Mouse (Mus musculus) kidney, adult 11 months (tissue): ENCODE results near the gene Sesn2.
"Not testable (repeated sequence)": the region's sequence is repeated elsewhere in the genome, so short reads cannot be mapped to it uniquely, and the experiment has no call there.

Source experiments
- DNase-seq: peaks from one replicate; pipeline ENCODE4 v3.0.0; 2022

Gene Sesn2

DNA sequence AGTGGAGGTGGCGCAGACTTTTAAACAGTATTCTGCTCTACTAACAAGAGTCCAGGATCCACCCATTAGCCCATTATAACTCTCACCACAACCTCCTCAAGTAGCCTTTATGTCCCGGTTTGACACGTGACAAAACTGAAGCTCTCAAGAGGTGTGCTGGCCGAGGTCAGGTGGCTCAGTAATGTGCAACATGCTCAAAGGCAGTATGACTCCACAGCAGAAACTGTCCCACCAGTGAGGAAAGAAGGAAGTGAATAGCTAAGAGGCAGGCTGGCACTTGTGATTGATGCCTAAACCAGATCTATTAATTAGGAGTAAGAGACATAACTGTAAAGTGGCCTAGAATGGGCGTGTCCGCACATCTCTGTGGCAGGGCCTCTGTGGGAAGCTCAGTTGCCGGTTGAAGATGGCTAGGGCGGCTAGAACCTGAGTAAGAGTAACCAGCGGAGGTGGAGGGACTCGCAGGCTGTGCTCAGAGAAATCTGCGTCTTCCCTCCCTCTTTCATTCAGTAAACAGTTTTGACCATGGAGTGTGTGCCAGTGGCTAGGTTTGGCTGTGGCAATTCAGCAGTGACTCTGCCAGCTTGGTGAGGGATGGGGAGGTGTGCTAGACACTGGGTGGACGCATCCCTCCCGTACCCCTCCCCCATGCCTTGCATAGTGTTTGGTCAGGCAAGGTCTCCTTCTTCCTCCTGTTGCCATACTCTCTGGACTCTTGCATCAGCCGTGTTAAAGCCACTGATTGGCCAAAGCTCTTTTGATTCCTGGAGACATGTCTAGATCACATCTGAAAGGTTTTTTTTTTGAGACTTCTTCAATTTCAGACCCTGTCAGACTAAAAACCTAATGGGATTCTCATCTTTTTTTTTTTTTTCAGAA, 3.3 kb upstream of the Sesn2 start:
- no peak for DNase-seq

DNA sequence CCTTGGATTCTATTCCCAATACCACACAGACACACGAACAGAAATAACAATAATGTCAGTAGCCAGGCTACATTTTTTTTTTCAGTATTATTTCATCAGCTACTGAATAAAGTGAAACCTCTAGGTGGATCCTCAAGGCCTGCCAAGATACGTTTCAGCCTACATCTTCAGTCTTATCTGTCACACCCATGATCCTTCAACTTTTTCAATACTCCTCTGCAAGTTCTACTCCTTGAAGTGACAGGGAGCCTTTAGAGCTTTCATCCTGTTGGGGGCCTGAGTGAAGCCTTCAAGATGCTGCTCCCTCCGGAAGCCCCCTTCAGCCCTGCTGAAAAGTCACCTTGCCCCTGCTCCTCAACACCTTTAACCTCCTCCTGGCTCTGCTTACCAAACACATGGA, 1.8 kb upstream of the Sesn2 start:
- DNase-seq, result no peak

DNA sequence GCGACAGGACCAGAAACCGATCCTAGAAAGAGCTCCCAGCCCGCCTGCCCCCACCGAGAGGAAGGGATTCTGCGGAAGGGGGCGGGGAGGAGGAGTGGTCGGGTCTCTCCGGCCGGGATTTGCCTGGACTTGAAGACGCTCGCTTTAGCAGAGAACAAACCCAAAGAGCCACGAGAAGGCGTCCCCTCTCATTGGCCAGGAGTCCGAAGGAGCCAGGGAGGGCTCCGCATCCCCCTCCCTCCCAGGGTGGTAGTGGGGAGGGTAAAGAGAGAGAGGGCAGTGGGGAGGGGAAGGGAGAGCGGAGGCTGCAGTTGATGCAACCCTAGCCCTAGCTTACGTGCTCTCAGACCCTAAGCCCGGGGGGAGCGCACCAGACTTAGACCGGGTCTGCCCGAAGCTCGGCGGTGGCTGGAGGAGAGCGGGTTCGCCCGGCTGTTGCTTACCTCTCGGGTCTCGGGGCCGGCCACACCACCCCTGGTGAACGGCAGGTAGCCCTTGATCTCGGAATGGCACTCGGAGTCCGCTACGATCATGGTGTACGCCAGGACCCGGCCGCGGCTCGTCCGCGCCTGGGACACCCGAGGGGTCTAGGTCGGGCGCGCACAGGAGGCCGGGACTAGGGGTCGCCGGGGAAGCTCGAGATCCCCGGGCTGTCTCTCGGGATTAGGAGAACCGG, 542 bp downstream of the Sesn2 start:
- peak; percentile 91 for DNase-seq

DNA sequence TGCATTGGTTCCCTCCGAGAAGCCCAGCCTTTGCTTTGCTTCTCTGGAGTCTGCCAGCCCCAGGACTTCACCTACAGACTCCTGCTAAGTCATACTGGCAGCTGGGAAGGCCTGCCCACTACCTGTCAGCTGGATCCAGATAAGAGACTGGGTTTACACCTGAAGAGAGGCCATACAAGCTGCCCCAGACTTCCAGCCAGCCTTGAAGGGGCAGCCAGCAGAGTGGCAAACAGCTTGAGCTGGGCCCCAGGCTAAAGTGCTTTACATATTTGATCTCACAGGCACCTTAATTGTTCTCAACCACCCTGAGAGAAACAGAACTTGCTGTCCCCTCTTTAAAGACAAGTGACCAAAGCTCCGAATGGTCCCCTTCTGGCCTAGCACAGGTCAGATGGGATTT, 3.1 kb downstream of the Sesn2 start:
- DNase-seq, result no peak

DNA sequence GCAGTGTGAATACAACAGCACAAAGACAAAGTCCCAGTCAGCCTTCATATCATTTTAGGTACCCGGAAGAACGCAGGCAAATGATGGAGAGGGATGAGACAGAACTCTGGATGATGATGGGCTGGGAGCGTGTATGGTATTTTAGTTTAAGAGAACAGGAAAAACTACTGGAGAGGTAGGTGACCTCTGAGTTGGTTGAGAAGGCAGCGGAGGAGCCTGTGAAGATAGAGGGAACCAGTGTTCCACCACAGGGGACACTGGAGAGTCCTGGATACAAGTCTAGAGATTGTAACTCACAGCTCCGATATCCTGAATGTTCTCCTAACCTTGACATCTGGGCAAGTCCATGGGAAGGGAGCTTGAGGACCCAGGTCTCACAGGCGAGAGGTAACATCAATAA, 4.1 kb downstream of the Sesn2 start:
- no peak for DNase-seq

DNA sequence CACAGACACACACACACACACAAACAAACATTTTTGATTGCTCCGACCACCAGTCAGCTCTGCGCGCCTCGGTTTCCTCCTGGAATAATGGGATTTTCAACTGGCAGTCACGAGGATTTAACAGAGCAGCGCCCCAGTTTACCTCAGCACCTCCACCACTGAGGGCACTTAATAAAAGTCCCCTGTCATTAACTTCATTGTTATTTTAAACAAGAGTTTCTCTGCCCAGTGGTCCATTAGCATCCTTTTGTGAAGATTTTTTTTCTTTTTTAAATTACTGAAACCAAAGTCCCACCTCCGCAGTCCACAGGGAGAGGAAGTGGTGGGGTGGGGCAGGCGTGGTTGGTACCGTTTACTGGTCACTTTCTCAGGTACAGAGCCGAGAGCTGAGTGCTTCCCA, 4.5 kb downstream of the Sesn2 start:
- DNase-seq, result no peak

DNA sequence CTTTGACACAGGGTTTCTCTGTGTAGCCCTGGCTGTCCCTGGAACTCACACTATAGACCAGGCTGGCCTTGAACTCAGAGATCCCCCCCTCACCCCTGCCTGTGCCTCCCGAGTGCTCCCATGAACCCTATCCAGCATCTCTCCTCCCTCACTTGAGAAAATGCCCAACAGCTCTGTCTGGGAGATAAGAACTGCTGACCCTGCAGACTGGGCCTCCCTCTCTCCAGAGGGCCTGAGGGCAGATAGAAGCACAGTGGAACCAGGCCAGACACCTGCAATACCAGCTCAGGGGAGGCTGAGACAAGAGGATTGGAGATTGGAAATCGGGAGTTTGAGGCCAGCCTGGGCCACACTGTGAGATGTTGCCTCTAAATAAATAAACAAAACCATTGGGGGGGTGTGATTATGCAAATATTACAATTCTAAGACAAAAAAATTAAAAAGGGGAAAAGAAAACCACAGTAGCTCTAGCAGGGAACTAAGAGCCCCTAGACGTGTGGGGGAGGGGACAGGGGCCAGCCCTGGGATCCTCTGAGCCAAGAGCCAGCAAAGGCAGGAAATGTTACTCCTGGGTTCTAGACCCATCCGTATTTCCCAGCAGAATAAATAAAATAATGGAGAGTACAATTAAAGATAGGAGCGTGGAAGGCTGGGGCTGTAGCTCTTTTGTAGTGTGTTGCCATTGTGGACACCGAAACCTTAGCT, 5.1 kb downstream of the Sesn2 start:
- DNase-seq, result no peak

DNA sequence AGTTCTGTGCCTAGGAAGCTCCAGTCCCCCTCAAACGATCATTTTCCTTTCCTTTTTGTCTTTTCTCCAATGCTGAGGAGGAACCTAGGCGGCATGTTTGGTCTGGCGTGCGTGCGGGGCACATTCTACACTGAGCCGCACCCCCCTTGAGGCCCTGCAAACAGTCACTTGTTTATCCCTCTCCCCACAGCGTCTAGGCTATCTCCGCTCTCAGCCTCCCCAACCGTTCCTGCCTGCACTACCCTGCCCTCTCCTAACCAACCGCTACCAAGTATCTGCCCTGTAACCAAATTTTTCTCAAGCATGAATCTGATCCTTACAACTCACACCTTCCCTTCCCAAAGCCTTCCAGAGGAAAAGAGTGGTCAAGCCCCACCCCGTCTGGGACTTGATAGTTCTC, 7.0 kb downstream of the Sesn2 start:
- no peak for DNase-seq

DNA sequence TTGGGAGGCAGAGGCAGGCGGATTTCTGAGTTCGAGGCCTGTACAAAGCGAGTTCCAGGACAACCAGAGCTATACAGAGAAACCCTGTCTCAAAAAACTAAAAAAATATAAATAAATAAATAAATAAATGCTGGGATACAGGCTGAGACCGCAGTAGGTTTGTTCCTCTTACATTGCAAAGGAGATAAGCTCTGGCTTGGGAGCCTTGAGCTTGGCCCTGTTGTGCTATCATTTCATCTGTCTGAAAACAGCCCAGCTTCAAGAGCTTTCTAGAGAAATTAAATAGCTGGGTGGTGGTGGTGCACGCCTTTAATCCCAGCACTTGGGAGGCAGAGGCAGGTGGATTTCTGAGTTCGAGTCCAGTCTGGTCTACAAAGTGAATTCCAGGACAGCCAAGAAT, 8.7 kb downstream of the Sesn2 start:
- no peak for DNase-seq

DNA sequence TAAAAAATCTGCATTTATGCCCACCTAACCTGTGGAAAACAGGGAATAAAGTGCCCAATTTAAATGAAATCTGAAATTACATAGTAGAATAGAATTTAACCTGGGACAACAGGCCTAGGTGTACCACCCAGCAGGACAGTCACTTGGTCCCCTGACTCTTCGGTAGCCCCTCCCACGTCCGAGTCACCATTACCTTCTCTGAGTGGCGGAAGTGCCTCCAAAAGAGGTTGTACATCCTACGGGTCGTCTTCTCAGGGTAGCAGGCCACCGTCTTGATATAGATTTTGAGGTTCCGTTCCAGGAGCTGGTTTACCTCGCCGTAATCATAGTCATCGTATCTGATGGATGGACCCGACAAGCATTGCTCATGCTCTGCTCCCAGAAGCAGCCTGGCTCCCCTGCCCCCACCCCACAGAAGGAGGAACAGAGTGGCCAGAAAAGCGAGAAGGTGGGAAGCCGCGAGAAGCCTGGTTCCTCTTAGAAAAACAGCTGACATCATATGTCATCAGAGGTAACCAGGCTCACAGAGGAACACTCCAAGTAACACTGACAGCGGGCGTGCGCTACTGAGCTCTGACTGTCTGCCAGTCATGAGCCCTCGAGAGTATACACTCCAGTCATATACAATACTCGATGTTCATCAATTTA, 15.9 kb downstream of the Sesn2 start:
- no peak for DNase-seq

DNA sequence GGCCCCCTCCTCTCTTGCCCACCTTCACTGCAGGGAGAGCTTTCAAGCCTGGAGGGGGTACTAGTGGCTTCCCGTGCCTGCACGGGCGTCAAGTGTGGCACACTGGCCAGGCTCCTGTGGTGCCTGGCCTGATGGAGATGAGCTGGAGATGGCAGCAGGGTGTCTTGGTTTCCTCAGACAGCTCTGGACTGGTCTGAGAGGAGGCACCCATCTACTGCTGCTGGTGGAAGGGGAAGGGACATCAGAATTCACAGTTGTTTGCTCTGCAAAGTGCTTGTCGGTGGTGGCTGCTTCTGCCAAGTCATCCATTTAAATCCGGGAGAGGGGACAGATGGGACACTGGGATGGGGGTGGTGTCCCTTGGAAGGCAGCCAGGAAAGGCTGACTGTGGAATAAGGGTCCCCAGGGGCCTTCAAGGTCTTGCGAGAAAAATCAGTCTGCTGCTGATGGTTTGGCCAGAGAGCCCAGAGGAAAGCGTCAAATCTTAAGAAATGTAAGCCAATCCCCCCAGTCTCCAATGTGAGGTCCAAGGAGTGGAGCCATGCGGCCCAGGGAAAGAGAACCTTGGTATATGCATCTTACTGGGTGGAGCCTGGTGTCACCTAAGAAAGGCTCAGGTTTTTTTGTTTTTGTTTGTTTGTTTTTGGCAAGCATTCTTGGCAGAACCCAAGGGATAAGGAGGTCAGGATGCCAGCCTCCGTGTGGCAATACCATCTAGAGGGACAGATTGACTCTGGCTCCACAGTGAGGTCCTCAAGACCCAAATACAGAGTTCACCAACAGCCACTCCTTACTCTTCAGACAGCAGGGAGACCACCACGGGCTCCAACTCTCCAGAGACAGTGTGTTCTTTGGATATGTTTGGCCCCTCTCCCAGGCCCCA, 17.9 kb downstream of the Sesn2 start:
- peak; percentile 44 for DNase-seq

DNA sequence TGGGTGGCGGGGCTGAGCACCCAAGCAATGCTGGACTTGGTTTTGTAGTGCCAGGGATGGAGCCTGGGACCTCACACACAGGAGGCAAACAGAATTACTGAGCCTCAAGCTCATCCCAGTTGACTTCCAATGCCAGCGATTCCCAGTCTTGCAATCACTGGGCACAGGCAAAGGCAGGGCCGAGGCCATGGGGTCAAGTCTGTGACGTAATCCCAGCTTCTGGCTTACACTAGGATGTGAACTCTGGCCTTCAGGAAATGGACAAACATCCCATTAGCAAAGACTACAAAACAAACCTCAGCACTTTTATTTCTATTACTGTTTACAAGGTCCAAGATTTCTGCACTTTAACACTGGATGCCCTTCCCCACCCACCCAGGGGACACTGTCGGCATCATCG, 18.6 kb downstream of the Sesn2 start:
- DNase-seq, result peak; percentile 90

DNA sequence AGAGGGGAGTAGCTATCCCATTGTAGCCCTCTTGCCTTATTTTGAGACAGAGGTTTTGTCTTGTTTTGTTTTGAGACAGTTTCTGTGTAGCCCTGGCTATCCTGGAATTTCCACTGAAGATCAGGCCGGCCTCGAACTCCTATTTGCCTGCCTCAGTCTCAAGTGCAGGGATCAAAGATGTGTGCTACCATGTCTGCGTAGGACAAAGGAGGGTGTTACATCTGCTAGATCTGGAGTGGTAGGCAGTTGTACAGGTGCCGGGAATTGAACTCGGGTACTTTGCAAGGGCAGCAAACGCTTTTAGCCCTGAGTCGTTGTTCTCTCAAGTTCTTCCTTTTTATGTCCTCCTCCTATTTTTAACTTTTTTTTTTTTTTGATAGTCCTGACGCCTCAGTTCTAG, 19.2 kb downstream of the Sesn2 start:
- no peak for DNase-seq

DNA sequence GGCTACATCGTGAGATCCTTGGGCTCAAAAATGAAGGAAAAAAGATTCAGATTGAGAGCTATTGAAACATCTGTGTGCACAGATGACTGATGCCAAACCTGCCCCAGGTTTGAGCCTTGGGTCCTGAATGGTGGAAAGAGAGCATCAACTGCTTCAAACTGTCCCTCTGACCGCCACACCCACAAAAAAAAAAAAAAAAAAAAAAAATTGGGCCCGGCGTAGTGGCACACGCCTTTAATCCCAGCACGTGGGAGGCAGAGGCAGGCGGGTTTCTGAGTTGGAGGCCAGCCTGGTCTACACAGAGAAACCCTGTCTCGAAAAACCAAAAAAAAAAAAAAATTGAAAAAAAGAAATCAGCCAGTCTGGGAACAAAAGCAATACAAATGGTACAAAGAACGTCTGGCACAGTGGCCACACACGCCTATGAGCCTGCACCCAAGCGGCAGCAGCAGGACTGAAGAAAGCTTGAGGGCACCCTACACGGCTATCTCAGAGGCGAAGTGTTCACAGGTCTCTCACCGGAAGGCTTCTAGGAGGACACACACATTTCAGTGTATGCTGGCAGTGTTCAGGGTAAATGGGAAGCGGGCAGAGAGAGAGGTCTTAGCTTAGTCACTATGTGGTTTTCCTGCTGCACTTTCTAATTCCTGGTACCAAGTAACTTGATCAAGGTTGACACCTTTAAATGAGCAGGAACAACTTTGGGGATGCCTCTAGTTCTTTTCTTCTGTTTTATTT, 19.9 kb downstream of the Sesn2 start:
- no peak for DNase-seq

DNA sequence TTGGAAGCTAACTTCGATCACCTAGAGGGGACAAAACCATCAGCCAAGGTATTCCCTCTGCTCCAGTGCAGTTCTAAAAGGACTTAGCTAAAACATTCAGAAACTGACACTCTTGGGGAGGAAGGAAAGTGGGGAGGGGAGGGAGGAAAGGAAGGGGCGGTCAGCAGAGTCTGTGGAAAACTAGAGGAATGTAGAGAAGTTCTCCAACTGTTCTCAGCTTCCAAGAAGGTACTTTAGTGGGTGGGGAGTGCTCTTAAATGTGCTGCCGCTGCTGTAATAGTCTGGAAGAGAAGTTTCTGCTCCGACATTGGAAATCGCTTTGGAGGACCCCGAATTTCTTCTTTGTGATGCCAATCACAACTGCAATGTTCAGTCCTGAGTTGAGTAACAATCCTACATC, 21.3 kb downstream of the Sesn2 start:
- no peak for DNase-seq

DNA sequence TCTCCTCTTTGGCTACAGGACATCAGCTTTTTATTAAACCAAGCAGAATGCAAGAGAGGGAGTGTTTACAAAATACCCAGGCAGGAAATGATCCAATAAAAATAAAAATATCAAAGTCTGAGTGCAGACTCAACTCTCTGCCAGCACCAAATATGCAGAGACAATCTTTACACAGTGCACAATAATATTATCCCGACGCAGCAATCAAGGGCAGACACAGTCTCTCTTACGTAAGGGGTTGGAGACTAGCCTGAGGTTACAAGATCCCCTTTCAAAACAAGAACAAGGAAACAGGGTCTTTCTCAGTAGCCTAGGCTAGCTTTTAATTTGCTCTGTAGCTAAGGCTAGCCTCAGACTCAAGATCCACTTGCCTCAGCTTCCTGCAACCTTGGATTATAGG, 21.8 kb downstream of the Sesn2 start:
- no peak for DNase-seq

DNA sequence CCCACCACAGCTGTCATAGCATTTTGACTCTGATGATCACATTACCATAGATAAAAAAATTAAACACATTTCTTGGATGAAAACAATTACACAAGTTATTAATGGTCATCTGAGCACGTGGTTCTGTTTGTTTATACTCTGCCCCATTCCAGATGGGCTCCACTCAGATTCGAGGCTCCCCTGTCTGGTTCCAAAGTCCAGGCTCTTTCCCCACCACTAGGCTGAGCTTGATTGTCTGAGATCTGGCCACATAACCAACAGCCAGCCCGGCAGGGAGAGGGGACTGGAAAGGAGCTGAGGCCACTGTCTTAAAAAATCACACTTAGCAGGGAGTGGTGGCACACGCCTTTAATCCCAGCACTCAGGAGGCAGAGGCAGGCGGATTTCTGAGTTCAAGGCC, 25.5 kb downstream of the Sesn2 start:
- DNase-seq, result peak; percentile 66

DNA sequence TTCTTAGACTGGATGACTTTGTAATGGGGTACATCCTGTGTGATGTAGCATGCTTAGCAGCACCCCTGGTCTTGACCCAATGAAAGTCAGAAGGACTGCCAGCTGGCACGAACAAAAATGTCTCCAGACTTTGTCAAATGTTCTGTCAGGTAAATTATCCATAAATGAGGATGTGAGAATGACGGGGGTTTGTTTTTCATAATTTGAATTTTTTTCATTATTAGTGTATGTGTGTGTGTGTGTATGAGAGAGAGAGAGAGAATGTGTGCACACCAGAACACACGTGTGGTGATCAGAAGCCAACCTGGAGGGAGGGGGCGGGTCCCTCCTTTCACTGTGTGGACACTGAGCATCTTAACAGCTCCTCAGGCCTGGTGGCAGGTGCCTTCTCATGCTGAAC, 26.1 kb downstream of the Sesn2 start:
- no peak for DNase-seq

DNA sequence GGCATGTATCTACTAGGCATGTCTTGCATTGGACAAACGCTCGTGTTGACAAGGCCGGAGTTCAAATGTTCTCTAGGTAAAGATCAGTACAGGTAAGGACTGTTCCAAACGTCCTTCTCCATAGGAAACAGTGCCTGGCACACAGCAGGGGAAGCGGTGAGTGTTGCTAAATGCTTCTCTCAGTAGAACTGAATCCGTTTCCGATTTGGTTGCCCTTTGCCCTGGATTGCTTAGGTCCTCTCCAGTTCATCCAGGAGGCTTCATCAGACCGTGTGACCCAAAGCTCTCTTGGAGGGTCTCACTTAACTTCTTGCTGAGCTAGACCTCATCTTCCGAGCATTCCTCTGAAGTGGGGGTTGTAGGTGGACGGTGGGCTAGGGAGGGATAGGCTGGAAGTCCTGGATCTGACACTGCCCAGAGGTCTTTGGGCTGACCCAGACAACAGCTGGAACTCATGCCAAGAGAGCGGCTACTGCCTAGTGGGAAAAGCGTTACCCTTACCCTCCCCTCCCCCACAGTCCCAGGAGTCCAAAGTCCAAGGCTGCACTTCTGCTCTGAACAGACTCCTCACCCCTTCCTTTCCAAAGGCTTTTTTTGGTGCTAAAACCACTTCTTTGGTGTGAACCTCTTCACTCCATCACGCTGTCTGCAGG, 27.2 kb downstream of the Sesn2 start:
- DNase-seq, result peak; percentile 88

DNA sequence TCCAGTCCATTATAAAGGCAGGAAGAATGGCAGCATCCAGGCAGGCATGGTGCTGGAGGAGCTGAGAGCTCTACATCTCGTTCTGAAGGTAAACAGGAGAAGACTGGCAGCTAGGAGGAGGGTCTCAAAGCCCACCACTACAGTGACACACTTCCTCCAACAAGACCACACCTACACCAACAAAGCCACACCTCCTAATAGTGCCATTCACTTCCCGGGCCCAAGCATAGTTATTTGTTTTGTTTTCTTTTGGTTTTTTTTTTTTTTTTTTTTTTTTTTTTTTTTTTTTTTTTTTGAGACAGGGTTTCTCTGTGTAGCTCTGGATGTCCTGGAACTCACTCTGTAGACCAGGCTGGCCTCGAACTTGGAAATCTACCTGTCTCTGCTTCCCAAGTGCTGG, 28.2 kb downstream of the Sesn2 start:
- DNase-seq, result not testable (repeated sequence)

DNA sequence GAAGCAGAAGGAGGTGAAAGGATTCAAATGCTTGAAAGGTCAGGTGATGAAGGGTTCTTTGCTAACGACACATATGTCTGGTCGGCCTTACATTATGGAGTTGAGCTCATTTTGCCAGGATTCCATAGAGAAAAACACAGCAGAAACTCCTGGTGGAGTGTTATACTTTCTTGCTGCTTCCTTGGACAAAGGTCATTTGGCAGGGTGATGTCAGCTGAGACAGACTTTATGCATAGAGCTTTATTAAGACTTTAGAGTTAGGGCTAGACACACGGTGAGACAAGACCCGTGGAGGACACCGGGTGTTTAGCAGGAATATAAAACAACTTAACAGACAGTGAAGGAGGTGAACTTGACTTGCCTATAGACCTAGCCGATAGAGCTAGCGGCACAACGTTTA, 32.5 kb downstream of the Sesn2 start:
- no peak for DNase-seq
